Mouse (Mus musculus) testis, adult 2 months (tissue): ENCODE results near the gene Pyroxd1.

Experiments used
- CTCF ChIP-seq: fragments of 200-500 bp; IDR thresholded peaks from 2 replicates; pipeline ENCODE4 v1.5.1; 2012; ENCODE audit warnings: low read depth, mild to moderate bottlenecking, inconsistent platforms, low read length, moderate library complexity; ENCODE audit not compliant: control insufficient read depth, insufficient read depth, insufficient replicate concordance
- POLR2A ChIP-seq: fragments of 200-500 bp; IDR thresholded peaks from 2 replicates; pipeline ENCODE4 v1.6.1; 2012; ENCODE audit warnings: low read depth, mild to moderate bottlenecking, inconsistent platforms, low read length, moderate library complexity; ENCODE audit not compliant: control insufficient read depth

- TF ChIP-seq POLR2A, result no peak
- TF ChIP-seq CTCF, result no peak
Measured at GRCm38 (mm10) chr6:142387755-142388271, 42.4 kb downstream of the Pyroxd1 start.
